ENCODE assay signal across 26 mouse cellular contexts in genomic region chr3:149117684-149118056, GRCm38 (mm10).
A peak's percentile ranks its signal among the peaks of the same experiment; 100 is the strongest.
DNase-seq lines count a peak whose midpoint lies in the region; ATAC-seq lines count a peak whose summit lies in the region.
"Had no signal": no experiment of that assay in that cellular context is flagged by ENCODE, and none has a peak within 500 bp of the region (broad histone marks: within the 10 kb centered on the region; RNA-seq: fewer than 3 reads in every experiment).

No protein-coding gene starts in this region.

- no peaks in the 10 kb centered on the region for H3K9me3 ChIP-seq in embryonic facial prominence, embryonic 13.5 days
- H3K9me3 ChIP-seq in embryonic facial prominence, embryonic 10.5 days, result no peaks in the 10 kb centered on the region
- no peaks in the 10 kb centered on the region for H3K9me3 ChIP-seq in kidney, embryonic 15.5 days (replicated peaks)
- no peaks in the 10 kb centered on the region for H3K9me3 ChIP-seq in lung, embryonic 15.5 days
- H3K9me3 ChIP-seq: hindbrain, embryonic 10.5 days; hindbrain, embryonic 15.5 days had no signal

- peaks cover 19% of the 10 kb centered on the region for H3K4me1 ChIP-seq in embryonic facial prominence, embryonic 13.5 days
- peaks cover 14% of the 10 kb centered on the region for H3K4me1 ChIP-seq in embryonic facial prominence, embryonic 10.5 days
- peaks cover 17% of the 10 kb centered on the region for H3K4me1 ChIP-seq in kidney, embryonic 15.5 days
- H3K4me1 ChIP-seq in lung, embryonic 15.5 days, result peaks cover 23% of the 10 kb centered on the region
- H3K4me1 ChIP-seq: hindbrain, embryonic 15.5 days had no signal

- no peak for DNase-seq in embryonic facial prominence, embryonic 10.5 days (ENCODE audit: low spot score)
- no peak for DNase-seq in kidney, postnatal 10 days
- DNase-seq in lung, postnatal 4 days, result no peak
- DNase-seq in layer of hippocampus, adult 9-11 months, result no peak
- DNase-seq in B cell, adult 2 months, result no peak
- DNase-seq: cerebellum, adult 8-10 months; cerebellum, postnatal 25 days; gastrocnemius, postnatal 25 days; liver; lung, adult 2 months; midbrain, embryonic 14.5 days; retina, postnatal 1 day; right cerebral cortex, postnatal 14 days; thymus, adult 2 months; thymus, postnatal 36 days had no signal

- 72% methylated on average over 4 of the region's 4 CpGs for WGBS in embryonic facial prominence, embryonic 13.5 days
- 67% methylated on average over 4 of the region's 4 CpGs for WGBS in embryonic facial prominence, embryonic 10.5 days
- WGBS in kidney, embryonic 15.5 days, result 51% methylated on average over 4 of the region's 4 CpGs
- WGBS in lung, embryonic 15.5 days, result 77% methylated on average over 4 of the region's 4 CpGs

- H3K4me2 ChIP-seq in embryonic facial prominence, embryonic 13.5 days, result no peak overlapping the region
- no peak overlapping the region for H3K4me2 ChIP-seq in kidney, embryonic 15.5 days
- no peak overlapping the region for H3K4me2 ChIP-seq in lung, embryonic 15.5 days
- H3K4me2 ChIP-seq: heart, embryonic 11.5 days; hindbrain, embryonic 15.5 days had no signal

- H3K4me3 ChIP-seq in embryonic facial prominence, embryonic 13.5 days, result no peak overlapping the region
- H3K4me3 ChIP-seq in embryonic facial prominence, embryonic 10.5 days, result no peak overlapping the region
- no peak overlapping the region for H3K4me3 ChIP-seq in kidney, embryonic 15.5 days (replicated peaks)
- H3K4me3 ChIP-seq in lung, embryonic 15.5 days, result no peak overlapping the region
- H3K4me3 ChIP-seq: hindbrain, embryonic 10.5 days; hindbrain, embryonic 15.5 days; left cerebral cortex, adult 2 months had no signal

- no peak overlapping the region for H3K9ac ChIP-seq in embryonic facial prominence, embryonic 13.5 days
- H3K9ac ChIP-seq in kidney, embryonic 15.5 days, result no peak overlapping the region
- no peak overlapping the region for H3K9ac ChIP-seq in lung, embryonic 15.5 days
- H3K9ac ChIP-seq: hindbrain, embryonic 15.5 days; liver, embryonic 14.5 days had no signal

- no peaks in the 10 kb centered on the region for H3K27me3 ChIP-seq in embryonic facial prominence, embryonic 13.5 days
- H3K27me3 ChIP-seq in embryonic facial prominence, embryonic 10.5 days (replicated peaks; ENCODE audit: low read depth, poor library complexity, severe bottlenecking), result no peaks in the 10 kb centered on the region
- no peaks in the 10 kb centered on the region for H3K27me3 ChIP-seq in kidney, embryonic 15.5 days
- no peaks in the 10 kb centered on the region for H3K27me3 ChIP-seq in lung, embryonic 15.5 days
- H3K27me3 ChIP-seq: hindbrain, embryonic 15.5 days; Patski had no signal

- no peak for ATAC-seq in embryonic facial prominence, embryonic 13.5 days (ENCODE audit: insufficient number of reproducible peaks, insufficient read depth, low FRiP score, low TSS enrichment, low read depth)
- peak; percentile 63; the same call in 1 of the 2 replicates for ATAC-seq in kidney, embryonic 15.5 days (replicated peaks; ENCODE audit: low FRiP score)
- ATAC-seq in lung, embryonic 15.5 days (ENCODE audit: borderline replicate concordance, extremely low read depth, low FRiP score, low TSS enrichment), result no peak
- ATAC-seq: forebrain, embryonic 14.5 days; inflammation-experienced regulatory T-cells, adult 6 months had no signal

- H3K36me3 ChIP-seq in embryonic facial prominence, embryonic 13.5 days, result no peaks in the 10 kb centered on the region
- H3K36me3 ChIP-seq in embryonic facial prominence, embryonic 10.5 days (replicated peaks), result no peaks in the 10 kb centered on the region
- H3K36me3 ChIP-seq in kidney, embryonic 15.5 days, result no peaks in the 10 kb centered on the region
- no peaks in the 10 kb centered on the region for H3K36me3 ChIP-seq in lung, embryonic 15.5 days
- H3K36me3 ChIP-seq: hindbrain, embryonic 10.5 days; hindbrain, embryonic 15.5 days had no signal

- H3K27ac ChIP-seq in embryonic facial prominence, embryonic 13.5 days, result 0 out of 2 replicates have a peak overlapping the region, but pooled peaks have one; percentile 13
- no peak overlapping the region for H3K27ac ChIP-seq in embryonic facial prominence, embryonic 10.5 days (replicated peaks)
- H3K27ac ChIP-seq in kidney, embryonic 15.5 days, result peak overlapping the region; percentile 58
- peak overlapping the region; percentile 78 for H3K27ac ChIP-seq in lung, embryonic 15.5 days
- H3K27ac ChIP-seq: hindbrain, embryonic 10.5 days; hindbrain, embryonic 15.5 days; left cerebral cortex, adult 2 months; liver, embryonic 14.5 days had no signal
